ENCODE assay signal across 12 mouse cellular contexts in genomic region chr4:102913176-102913575, GRCm38 (mm10).
DNase-seq lines count a peak whose midpoint lies in the region; ATAC-seq lines count a peak whose summit lies in the region.
"Had no signal": no experiment of that assay in that cellular context is flagged by ENCODE, and none has a peak within 500 bp of the region (broad histone marks: within the 10 kb centered on the region; RNA-seq: fewer than 3 reads in every experiment).

No protein-coding gene starts in this region.

- ATAC-seq in cerebellum, adult (ENCODE audit: insufficient number of reproducible peaks, low FRiP score, low TSS enrichment): no peak
- ATAC-seq: forebrain, embryonic 15.5 days; hindbrain, embryonic 16.5 days had no signal

- intact Hi-C loops in left cerebral cortex, postnatal 4 days (cut with DNase I): no loop called here

- peak; percentile 7 for DNase-seq in cerebellum, adult 9-11 months
- DNase-seq in heart, adult 11 months: peak; percentile 84
- no peak for DNase-seq in heart, adult 8-10 months (ENCODE audit: low spot score)
- peak; percentile 50 for DNase-seq in left cerebral cortex, postnatal 4 days
- DNase-seq in left cerebral cortex, adult 11 months (ENCODE audit: low spot score): no peak
- DNase-seq in lung, postnatal 4 days: no peak
- DNase-seq: adrenal gland, postnatal 10 days; gastrocnemius, postnatal 14 days; heart, postnatal 36 days had no signal

Comparison
In these comparisons a context has a peak if more than half of its experiments do, and no peak if none do; other contexts are left out.
1. DNase-seq: peak in cerebellum, adult 9-11 months (single experiment), heart, adult 11 months (single experiment) and left cerebral cortex, postnatal 4 days (single experiment); none in heart, adult 8-10 months (single experiment), left cerebral cortex, adult 11 months (single experiment) and lung, postnatal 4 days (0 of 2).